24 mouse cellular contexts compared by ENCODE assay signal in the genomic region with DNA sequence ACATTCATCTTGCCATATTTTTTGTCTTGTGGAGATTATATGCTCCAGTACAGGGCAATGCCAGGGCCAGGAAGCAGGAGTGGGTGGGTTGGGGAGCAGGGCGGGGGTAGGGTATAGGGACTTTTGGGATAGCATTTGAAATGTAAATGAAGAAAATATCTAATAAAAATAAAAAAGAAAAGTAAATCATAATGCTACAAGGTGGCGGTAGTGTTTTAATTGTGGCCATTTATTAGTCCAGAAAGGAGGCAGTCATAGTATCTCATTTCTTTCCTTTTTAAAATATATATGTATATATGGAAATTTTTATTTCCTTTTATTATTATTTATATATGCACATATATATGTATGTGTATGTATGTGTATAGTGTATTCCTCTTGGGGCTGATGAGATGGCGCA.
"Had no signal": no experiment of that assay in that cellular context is flagged by ENCODE, and none has a peak within 500 bp of the region (broad histone marks: within the 10 kb centered on the region; RNA-seq: fewer than 3 reads in every experiment).

No protein-coding gene starts in this region.

- H3K4me3 ChIP-seq: heart, embryonic 13.5 days; heart, embryonic 15.5 days; hindbrain, embryonic 10.5 days; hindbrain, embryonic 12.5 days; intestine, embryonic 15.5 days; limb, embryonic 10.5 days; limb, embryonic 12.5 days; liver, embryonic 13.5 days; liver, embryonic 15.5 days had no signal

- H3K9ac ChIP-seq: heart, embryonic 13.5 days; heart, embryonic 15.5 days; hindbrain, embryonic 12.5 days; hindbrain, embryonic 14.5 days; intestine, embryonic 15.5 days; limb, embryonic 12.5 days; liver, embryonic 13.5 days; liver, embryonic 15.5 days; liver, postnatal 0 days had no signal

- H3K27ac ChIP-seq: heart, embryonic 13.5 days; heart, embryonic 15.5 days; hindbrain, embryonic 10.5 days; hindbrain, embryonic 12.5 days; hindbrain, embryonic 14.5 days; intestine, embryonic 15.5 days; limb, embryonic 10.5 days; limb, embryonic 12.5 days; liver, embryonic 13.5 days; liver, embryonic 15.5 days had no signal

- DNase-seq: gastrocnemius, postnatal 25 days; heart, adult 18-20 months; heart, postnatal 14 days; heart, postnatal 36 days; kidney, adult 18-20 months; kidney, adult 8-10 months; kidney, postnatal 10 days; kidney, postnatal 25 days; kidney, postnatal 4 days; liver; liver, embryonic 13.5 days; liver, postnatal 0 days had no signal

- H3K36me3 ChIP-seq: heart, embryonic 15.5 days; intestine, embryonic 15.5 days; limb, embryonic 10.5 days; limb, embryonic 12.5 days had no signal

- H3K4me1 ChIP-seq: heart, embryonic 13.5 days; heart, embryonic 15.5 days; hindbrain, embryonic 10.5 days; hindbrain, embryonic 12.5 days; intestine, embryonic 15.5 days; limb, embryonic 10.5 days; limb, embryonic 12.5 days; liver, embryonic 13.5 days; liver, embryonic 15.5 days had no signal

- ATAC-seq: hindbrain, embryonic 16.5 days; inflammation-experienced regulatory T-cells, adult 6 months; intestine, embryonic 15.5 days; intestine, postnatal 0 days; liver, postnatal 0 days had no signal

- H3K27me3 ChIP-seq: heart, embryonic 13.5 days; heart, embryonic 15.5 days; hindbrain, embryonic 12.5 days; intestine, embryonic 15.5 days; limb, embryonic 12.5 days; liver, embryonic 13.5 days; liver, embryonic 15.5 days had no signal
